10 mouse cellular contexts compared by ENCODE assay signal in the genomic region with DNA sequence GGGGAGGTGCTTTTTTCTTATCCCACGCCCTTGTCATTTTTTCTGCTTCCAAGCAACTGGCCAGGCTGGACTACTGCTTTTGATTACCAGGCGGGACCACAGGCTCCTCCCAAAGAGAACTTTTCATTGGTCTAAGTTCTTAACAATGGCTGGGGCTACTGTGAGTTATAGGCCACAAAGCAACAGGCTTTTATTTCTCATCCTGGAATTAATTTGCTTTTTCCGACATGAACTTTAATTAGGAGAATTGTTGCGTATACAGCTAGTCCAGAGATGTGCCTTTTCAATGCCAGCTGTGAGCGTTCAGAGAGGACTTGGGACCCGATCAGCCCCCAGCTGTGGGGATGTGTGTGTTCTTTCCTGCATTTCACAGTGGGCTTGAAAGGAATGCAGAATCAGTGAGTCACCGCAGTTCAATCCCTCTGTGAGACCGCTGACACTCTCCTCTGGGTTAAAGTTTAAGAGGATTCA.
DNase-seq lines count a peak whose midpoint lies in the region; ATAC-seq lines count a peak whose summit lies in the region.
"Had no signal": no experiment of that assay in that cellular context is flagged by ENCODE, and none has a peak within 500 bp of the region (broad histone marks: within the 10 kb centered on the region; RNA-seq: fewer than 3 reads in every experiment).

No protein-coding gene starts in this region.

- peaks cover 22% of the 10 kb centered on the region for H3K4me1 ChIP-seq in heart, embryonic 15.5 days (replicated peaks)
- H3K4me1 ChIP-seq in intestine, embryonic 15.5 days (replicated peaks): peaks cover 15% of the 10 kb centered on the region; the same call in 1 of the 2 replicates
- H3K4me1 ChIP-seq in limb, embryonic 13.5 days: peaks cover 37% of the 10 kb centered on the region

- H3K9me3 ChIP-seq in heart, embryonic 15.5 days (replicated peaks): no peaks in the 10 kb centered on the region
- H3K9me3 ChIP-seq in intestine, embryonic 15.5 days: no peaks in the 10 kb centered on the region
- H3K9me3 ChIP-seq in limb, embryonic 13.5 days: no peaks in the 10 kb centered on the region
- H3K9me3 ChIP-seq: midbrain, embryonic 15.5 days had no signal

- H3K9ac ChIP-seq in heart, embryonic 15.5 days: no peak overlapping the region
- H3K9ac ChIP-seq in intestine, embryonic 15.5 days: no peak overlapping the region
- H3K9ac ChIP-seq in limb, embryonic 13.5 days: no peak overlapping the region
- H3K9ac ChIP-seq: midbrain, embryonic 15.5 days had no signal

- peak overlapping the region; percentile 42; the same call in 1 of the 2 replicates for H3K27ac ChIP-seq in heart, embryonic 15.5 days
- H3K27ac ChIP-seq in intestine, embryonic 15.5 days: peak overlapping the region; percentile 64; the same call in 1 of the 2 replicates
- peak overlapping the region; percentile 72 for H3K27ac ChIP-seq in limb, embryonic 13.5 days
- H3K27ac ChIP-seq: midbrain, embryonic 15.5 days had no signal

- no peak for ATAC-seq in heart, embryonic 15.5 days (replicated peaks; ENCODE audit: insufficient number of reproducible peaks, insufficient read depth, low FRiP score, low read depth)
- peak; percentile 69 for ATAC-seq in intestine, embryonic 15.5 days
- peak; percentile 45 for ATAC-seq in limb, embryonic 13.5 days (ENCODE audit: low FRiP score, low read depth)
- ATAC-seq in monocyte, adult 5-6 weeks (replicated peaks; ENCODE audit: insufficient number of reproducible peaks, low FRiP score, low TSS enrichment, poor library complexity, severe bottlenecking): no peak
- no peak for ATAC-seq in inflammation-experienced regulatory T-cells, adult 6 months
- ATAC-seq: forebrain, embryonic 16.5 days; midbrain, embryonic 15.5 days had no signal

- H3K4me3 ChIP-seq in heart, embryonic 15.5 days: no peak overlapping the region
- no peak overlapping the region for H3K4me3 ChIP-seq in intestine, embryonic 15.5 days (replicated peaks)
- no peak overlapping the region for H3K4me3 ChIP-seq in limb, embryonic 13.5 days
- H3K4me3 ChIP-seq: midbrain, embryonic 15.5 days had no signal

- DNase-seq in heart, postnatal 25 days (ENCODE audit: low spot score): no peak
- peak; percentile 21 for DNase-seq in R1 (ENCODE audit: low read depth, low spot score)
- DNase-seq in left cerebral cortex, adult 11 months (ENCODE audit: low spot score): no peak

- H3K4me2 ChIP-seq in heart, embryonic 15.5 days: no peak overlapping the region
- no peak overlapping the region for H3K4me2 ChIP-seq in intestine, embryonic 15.5 days (replicated peaks)
- peak overlapping the region; percentile 12 for H3K4me2 ChIP-seq in limb, embryonic 13.5 days (replicated peaks)
- H3K4me2 ChIP-seq: midbrain, embryonic 15.5 days had no signal

- intact Hi-C loops in heart, postnatal 25 days (cut with DNase I): no loop called here

- H3K27me3 ChIP-seq in heart, embryonic 15.5 days: no peaks in the 10 kb centered on the region
- no peaks in the 10 kb centered on the region for H3K27me3 ChIP-seq in intestine, embryonic 15.5 days (replicated peaks)
- no peaks in the 10 kb centered on the region for H3K27me3 ChIP-seq in limb, embryonic 13.5 days
- H3K27me3 ChIP-seq: midbrain, embryonic 15.5 days had no signal

- 44% methylated on average over 8 of the region's 8 CpGs for WGBS in heart, embryonic 15.5 days
- WGBS in intestine, embryonic 15.5 days: 27% methylated on average over 8 of the region's 8 CpGs
- WGBS in limb, embryonic 13.5 days: 8% methylated on average over 8 of the region's 8 CpGs

- H3K36me3 ChIP-seq in heart, embryonic 15.5 days: no peaks in the 10 kb centered on the region
- H3K36me3 ChIP-seq in intestine, embryonic 15.5 days: no peaks in the 10 kb centered on the region
- H3K36me3 ChIP-seq in limb, embryonic 13.5 days: no peaks in the 10 kb centered on the region
- H3K36me3 ChIP-seq: midbrain, embryonic 15.5 days had no signal

Comparison
In these comparisons a context has a peak if more than half of its experiments do, and no peak if none do; other contexts are left out.
1. ATAC-seq: peak in intestine, embryonic 15.5 days (single experiment) and limb, embryonic 13.5 days (single experiment); none in heart, embryonic 15.5 days (single experiment), monocyte, adult 5-6 weeks (single experiment) and inflammation-experienced regulatory T-cells, adult 6 months (single experiment).
2. Peak in every context shown above with its lines, with median percentiles within 50 percentile points of each other: H3K27ac ChIP-seq.